Mouse (Mus musculus) megakaryocyte, embryonic 14.5 days (primary cell): ENCODE measurements around the gene Cwc22.

Source experiments
- FLI1 ChIP-seq: IDR thresholded peaks from 2 replicates; pipeline ENCODE4 v1.6.1; 2012; ENCODE audit warnings: low read length, inconsistent platforms, mixed read lengths
- GATA1 ChIP-seq: IDR thresholded peaks from 3 replicates; pipeline ENCODE4 v1.6.1; 2012; ENCODE audit warnings: mixed read lengths, low read length, inconsistent platforms, borderline replicate concordance

- TF ChIP-seq GATA1 (no peak; the same call in 2 of the 3 replicates), FLI1 (no peak; the same call in 1 of the 2 replicates)
These were observed 60.6 kb downstream of the Cwc22 start for GRCm38 (mm10) chr2:77885491-77886130.
